Mouse (Mus musculus) R1 (cell line): ENCODE data around the gene Taar6.

ENCODE experiments used
- DNase-seq: peaks from one replicate; pipeline ENCODE4 v3.0.0-alpha.2; 2018; ENCODE audit warnings: low read depth, low spot score

Gene Taar6

DNA sequence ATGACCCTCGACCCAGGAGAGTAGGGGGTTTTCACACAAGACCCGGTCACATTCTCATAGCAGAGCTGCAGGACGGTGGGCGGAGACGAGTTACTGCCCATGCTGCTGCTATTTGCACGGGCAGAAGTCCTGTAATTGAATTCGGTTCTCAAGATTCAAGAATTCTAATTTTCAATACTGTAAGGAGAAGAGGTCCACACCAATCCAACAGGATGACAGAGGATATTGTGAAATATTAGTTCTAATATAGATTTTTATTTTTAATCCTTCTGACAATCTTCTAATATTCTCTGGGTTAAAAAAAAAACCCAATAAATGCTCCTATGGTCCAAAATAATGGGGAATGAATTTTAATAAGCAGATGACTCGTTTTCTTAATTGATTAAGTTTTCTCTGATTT lies at the start of gene Taar6:
TSS of gene Taar6 (minus strand) at position 101 of the 400 bp plus-strand sequence.
- no peak for DNase-seq

DNA sequence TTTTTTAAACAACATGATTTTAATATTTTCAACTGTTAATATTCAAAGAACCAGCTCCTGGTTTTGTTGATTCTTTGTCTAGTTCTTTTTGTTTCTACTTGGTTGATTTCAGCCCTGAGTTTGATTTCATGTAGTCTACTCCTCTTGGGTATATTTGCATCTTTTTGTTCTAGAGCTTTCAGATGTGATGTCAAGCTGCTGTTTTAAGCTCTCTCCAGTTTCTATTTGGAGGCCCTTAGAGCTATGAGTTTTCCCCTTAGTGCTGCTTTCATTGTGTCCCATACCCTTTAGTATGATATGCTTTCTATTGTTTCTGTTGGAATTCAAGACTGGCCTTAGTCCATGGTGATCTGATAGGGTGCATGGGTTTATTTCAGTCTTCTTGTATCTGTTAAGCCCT lies 45.9 kb upstream of the Taar6 start:
- no peak for DNase-seq

DNA sequence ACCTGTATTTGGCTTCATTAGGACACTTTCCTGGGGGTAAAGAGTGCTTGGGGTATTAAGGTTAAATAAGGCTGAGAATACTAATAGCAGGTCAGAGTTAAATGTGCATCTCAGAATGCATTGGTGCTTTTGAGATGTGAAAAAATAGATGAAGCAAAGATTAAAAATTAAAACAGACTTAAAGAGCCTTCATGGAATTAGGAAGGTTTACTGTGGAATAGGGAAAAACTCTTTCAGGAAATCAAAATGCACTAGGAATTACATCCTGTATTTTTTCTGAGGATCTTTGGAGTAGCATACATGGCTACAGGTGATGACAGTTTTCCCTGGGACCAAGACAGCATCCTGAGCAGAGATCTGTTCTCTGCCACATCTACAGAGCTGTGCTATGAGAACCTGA lies 41.5 kb upstream of the Taar6 start, which contains the start of gene Taar7d:
TSS of gene Taar7d (plus strand) at position 301 of the 400 bp plus-strand sequence.
- no peak for DNase-seq

GRCm38 (mm10) chr10:24008143-24008542 lies 22.7 kb upstream of the Taar6 start:
- no peak for DNase-seq

- DNase-seq = no peak
Observed at GRCm38 (mm10) chr10:24007034-24007433, 21.6 kb upstream of the Taar6 start.

GRCm38 (mm10) chr10:24006442-24006841 lies 21.0 kb upstream of the Taar6 start:
- DNase-seq = no peak

DNA sequence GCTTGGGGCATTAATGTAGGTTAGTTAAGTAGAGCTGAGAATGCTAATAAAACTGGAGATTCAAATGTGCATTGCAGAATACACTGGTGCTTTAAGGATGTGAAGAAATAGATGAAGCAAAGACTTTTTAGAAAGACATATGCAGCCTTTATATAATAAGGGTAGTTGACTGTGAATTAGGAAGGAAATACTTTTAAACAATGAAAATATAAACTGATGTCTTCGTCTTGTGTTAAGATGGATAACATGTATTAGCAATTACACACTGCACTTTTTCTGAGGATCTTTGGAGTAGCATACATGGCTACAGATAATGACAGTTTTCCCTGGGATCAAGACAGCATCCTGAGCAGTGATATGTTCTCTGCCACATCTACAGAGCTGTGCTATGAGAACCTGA lies 14.2 kb upstream of the Taar6 start, which contains the start of gene Taar7b:
TSS of gene Taar7b (plus strand) at position 301 of the 400 bp plus-strand sequence.
- no peak for DNase-seq

- DNase-seq = no peak
Observed at GRCm38 (mm10) chr10:23993381-23993780, 7.9 kb upstream of the Taar6 start, which contains the start of gene Taar7a. Gene Taar7a (minus strand): TSS chr10:23993481.

DNA sequence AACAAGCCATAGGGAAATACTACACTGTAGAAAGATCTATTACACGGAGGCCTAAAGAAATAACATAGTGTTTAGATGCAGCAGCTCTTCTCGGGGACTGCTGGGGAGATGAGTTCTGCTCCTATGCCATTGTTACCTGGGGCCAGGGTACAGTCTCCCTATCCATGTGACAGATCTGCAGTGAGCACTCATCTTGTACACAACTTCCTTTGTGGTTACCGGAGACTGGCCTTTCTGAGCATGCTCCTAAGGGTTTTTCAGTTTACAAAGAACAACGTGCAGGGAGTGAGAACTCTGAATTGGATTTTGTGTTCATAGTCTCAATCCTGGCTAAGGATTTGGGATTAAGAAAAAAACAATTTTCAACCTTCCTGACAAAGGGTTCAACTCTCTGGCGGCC lies 973 bp upstream of the Taar6 start:
- no peak for DNase-seq

DNA sequence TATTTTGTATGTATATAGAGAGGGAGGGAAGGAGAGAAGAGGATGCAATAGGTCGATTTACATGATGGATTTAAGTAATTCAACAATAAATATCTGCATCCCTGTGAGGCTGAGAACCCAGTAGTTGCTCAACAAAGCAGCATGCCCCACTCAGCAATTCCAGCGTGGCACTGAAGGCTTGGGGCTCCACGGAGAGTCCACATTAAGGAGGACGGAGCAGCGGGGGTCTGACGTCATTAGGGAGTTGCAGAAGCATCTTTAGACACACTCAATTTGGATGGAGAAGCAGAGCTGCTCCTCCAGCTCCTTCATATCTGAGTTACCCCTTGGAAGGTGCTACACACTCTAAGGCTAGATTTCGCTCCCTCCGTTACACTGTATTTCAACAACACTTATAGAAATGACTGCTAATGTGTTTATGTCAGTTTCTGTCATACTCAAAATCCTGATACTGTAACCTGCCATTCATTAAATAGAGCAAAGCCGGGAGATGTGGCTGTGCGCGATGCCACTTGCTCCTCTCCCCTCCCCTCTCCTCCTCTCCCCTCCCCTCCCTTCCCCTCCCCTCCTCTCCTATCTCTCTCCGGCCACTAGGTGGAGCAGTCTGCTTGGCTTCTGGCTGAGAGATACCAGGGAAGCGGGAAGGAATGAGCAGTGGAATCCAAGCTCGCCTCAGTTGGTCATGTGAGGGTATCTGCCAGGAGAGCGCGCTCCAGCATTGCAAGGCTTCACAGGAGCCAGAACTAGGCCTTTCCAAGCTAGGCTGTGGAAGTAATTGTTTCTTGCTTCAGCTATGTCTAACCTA lies 6.3 kb downstream of the Taar6 start:
- peak; percentile 92 for DNase-seq

DNA sequence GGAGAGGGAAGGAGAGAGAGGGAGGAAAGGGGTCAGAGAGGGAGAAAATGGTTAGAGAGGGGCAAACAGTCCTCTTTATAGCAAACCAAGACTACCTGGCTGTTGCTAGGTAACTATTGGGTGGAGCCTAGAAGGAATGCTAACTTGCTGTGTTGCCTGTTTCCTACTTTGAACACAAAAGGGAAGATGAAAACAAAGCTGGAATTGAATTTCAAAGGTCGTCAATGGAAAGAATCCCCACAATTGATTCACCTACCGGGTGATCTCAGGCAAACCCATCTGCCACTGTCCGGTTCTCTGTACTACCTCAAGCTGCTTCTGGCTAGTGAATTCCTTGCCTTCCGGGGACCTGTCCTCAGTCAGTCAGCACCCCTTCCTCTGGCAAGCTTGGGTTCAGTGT lies 7.5 kb downstream of the Taar6 start:
- peak; percentile 92 for DNase-seq

DNA sequence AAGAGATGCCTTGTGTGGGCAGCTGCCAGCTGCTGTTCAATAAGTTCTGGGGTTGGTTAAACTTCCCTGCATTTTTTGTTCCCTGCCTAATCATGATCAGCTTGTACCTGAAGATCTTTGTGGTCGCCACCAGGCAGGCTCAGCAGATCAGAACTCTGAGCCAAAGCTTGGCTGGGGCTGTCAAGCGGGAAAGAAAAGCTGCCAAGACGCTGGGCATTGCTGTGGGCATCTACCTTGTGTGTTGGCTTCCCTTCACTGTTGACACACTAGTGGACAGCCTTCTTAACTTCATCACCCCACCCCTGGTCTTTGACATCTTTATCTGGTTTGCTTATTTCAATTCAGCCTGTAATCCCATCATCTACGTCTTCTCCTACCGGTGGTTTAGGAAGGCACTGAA lies 14.2 kb downstream of the Taar6 start:
- no peak for DNase-seq

- no peak for DNase-seq
Observed at GRCm38 (mm10) chr10:23970656-23971165, 14.7 kb downstream of the Taar6 start, which contains the start of gene Taar5. Gene Taar5 (plus strand): TSS chr10:23970706.

DNA sequence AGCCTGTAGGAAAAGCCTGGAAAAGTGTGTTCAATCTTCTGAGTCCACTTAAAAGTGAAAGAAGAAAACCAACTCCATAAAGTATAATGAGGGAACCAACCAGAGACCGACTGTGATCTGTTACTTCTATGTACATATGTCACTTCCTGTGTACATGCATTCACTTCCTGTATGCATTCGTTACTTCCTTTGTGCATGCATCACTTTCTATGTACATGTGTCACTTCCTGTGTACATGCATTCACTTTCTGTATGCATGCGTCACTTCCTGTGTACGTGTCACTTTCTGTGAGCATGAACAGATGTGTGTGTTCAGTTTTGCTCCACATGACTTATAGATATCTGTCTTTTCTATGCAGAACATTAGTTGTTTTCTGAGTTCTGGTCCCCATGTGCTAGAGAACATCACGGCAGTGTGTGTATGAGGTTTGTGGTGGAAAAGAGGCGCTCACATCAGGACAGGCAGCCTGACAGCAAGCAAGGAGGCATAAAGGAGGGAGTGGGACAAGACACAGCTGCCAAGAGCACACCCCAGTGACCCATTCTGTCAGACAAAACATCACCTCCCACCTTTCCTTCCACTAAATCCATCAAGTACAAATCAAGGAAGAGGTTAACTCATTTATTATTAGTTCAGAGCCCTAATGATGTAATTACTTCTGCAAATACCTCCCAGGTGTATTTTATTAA lies 20.4 kb downstream of the Taar6 start:
- no peak for DNase-seq

GRCm38 (mm10) chr10:23963444-23963843 lies 22.0 kb downstream of the Taar6 start:
- DNase-seq = no peak

GRCm38 (mm10) chr10:23960444-23960915 lies 25.0 kb downstream of the Taar6 start, which contains the start of gene Taar4:
Gene Taar4 (plus strand): TSS chr10:23960494.
- DNase-seq = no peak

DNA sequence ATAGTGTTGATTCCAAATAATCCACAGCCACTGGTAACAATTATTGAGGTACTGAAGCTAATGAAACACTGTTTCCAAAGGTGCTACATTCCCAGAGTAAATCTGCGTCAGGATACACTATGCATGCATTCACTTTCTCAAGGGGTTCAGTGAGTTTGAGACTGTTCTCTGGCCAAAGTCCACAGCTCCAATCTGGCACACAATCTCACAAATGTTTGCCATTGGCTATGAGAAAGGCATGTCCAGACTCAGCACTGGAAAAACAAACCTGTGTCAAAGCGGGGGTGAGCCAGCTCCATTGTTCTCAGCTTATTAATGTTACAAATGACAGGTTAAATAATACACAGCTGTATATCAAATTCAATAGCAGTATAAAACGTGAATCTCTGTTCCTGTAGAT lies 26.4 kb downstream of the Taar6 start:
- DNase-seq = no peak

DNA sequence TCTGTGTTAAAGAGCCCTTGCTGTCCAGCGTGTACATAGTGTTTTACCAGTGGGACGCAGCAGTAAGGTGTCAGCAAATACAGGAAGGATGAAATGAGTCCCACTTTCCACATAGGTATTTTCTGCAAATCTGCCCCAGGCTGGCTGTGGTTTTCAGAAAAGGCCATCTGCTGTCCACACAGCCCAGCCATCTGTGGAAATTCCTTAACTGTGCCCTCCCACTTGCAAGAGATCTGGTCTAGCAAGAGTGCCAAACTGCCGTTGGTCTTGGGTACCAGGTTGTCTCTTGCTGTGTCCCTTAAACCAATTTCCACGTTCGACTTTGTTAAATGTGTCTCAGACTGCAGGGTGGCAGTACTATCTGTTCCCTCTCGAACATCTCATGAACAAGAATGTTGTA lies 33.7 kb downstream of the Taar6 start:
- DNase-seq = no peak

GRCm38 (mm10) chr10:23949508-23950005 lies 35.9 kb downstream of the Taar6 start, which contains the start of gene Taar3:
Gene Taar3 (plus strand): TSS chr10:23949558.
- peak; percentile 25 for DNase-seq

GRCm38 (mm10) chr10:23948026-23948425 lies 37.4 kb downstream of the Taar6 start:
- DNase-seq = no peak

DNA sequence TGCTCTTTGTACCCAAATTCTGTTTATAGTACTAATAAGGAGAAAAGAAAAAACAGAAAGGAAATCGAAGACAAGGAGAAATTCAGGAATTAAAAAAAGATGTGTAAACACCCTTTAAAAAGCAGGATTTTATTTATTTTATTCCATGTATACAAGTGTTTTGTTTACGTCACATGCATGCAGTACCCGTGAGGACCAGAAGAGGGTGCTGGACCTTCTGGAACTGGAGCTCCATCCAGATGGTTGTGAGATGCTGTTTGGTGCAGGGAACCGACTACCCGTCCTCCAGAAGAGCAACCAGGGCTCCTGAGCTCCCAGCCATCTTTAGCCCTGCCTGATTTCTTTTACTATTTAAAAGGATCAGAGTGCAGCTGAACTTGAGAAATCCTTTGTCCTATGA lies 43.0 kb downstream of the Taar6 start:
- DNase-seq = peak; percentile 83

DNA sequence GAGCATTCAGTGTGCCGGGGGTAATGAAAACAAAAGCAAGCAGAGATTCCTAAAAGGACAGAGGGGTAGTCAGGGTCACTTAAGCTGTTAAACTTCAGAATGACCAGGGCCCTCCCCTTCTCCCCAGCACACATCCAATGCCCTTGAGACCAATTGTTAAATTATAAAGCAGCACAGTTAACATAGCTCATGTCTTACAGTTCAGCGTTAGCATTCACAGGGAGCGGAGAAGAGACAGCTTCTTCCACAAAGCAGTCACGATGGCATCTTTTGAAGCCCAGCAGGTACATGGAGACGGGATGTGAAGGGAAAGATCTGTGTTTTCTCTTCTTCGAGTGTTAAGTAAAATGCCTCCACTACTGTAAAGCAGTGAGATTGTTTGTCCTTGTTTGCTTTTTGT lies 47.1 kb downstream of the Taar6 start, which contains the start of gene Taar2:
TSS of gene Taar2 (plus strand) at position 261 of the 400 bp plus-strand sequence.
- DNase-seq = no peak
